12 mouse cellular contexts compared by ENCODE assay signal in the genomic region with DNA sequence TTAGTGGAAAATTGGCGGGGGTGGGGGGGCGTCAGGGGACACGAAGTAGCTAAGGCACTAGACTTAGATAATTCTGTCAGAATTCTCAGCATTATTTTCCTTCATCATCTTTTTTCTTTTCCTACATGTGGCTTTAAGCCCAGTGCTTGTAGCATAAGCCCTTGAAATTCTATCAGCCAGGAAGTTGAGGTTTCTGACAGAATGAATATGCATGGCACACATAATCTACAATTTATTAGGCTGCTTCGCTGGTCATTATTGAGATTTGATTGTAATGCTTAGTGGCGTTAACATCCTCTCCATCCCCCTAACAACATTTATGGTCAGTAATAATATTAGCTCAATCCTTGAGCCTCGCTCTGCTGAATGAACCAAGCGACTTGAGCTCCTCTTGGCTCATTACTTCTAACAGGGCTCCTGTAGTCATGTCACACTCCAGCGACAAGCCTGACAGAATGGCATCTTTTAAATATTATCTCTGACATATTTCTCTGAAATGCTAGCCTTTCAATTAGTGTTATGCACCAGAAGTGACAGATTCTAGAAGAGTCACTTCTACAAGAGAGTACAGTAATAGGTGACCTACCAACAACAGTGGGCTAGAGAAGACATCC.
DNase-seq lines count a peak whose midpoint lies in the region; ATAC-seq and TF ChIP-seq lines count a peak whose summit lies in the region.
"Had no signal": no experiment of that assay in that cellular context is flagged by ENCODE, and none has a peak within 500 bp of the region (broad histone marks: within the 10 kb centered on the region; RNA-seq: fewer than 3 reads in every experiment).

No protein-coding gene starts in this region.

- no peak for ATAC-seq in hindbrain, embryonic 14.5 days (ENCODE audit: low FRiP score)
- ATAC-seq in hindbrain, embryonic 11.5 days (ENCODE audit: low FRiP score): no peak
- ATAC-seq in embryonic facial prominence, embryonic 15.5 days (ENCODE audit: insufficient number of reproducible peaks, low FRiP score, low TSS enrichment, low read depth): no peak
- no peak for ATAC-seq in midbrain, postnatal 0 days (ENCODE audit: low FRiP score)
- no peak for ATAC-seq in neural tube, embryonic 15.5 days (ENCODE audit: low FRiP score)
- ATAC-seq: intestine, embryonic 15.5 days had no signal

- H3K27me3 ChIP-seq in cerebellum, adult 2 months (ENCODE audit: control insufficient read depth, insufficient read depth, low read length): no peaks in the 10 kb centered on the region
- no peaks in the 10 kb centered on the region for H3K27me3 ChIP-seq in hindbrain, embryonic 14.5 days (ENCODE audit: control insufficient read depth, insufficient read depth, low read length)
- no peaks in the 10 kb centered on the region for H3K27me3 ChIP-seq in hindbrain, embryonic 11.5 days (ENCODE audit: control insufficient read depth, insufficient read depth, low read length)
- H3K27me3 ChIP-seq in embryonic facial prominence, embryonic 15.5 days: no peaks in the 10 kb centered on the region
- H3K27me3 ChIP-seq in midbrain, postnatal 0 days (ENCODE audit: insufficient read depth, low read length): no peaks in the 10 kb centered on the region
- H3K27me3 ChIP-seq in neural tube, embryonic 15.5 days (replicated peaks): no peaks in the 10 kb centered on the region
- H3K27me3 ChIP-seq: intestine, embryonic 15.5 days; lung, embryonic 15.5 days; stomach, embryonic 15.5 days had no signal

- peak in 1 of 2 experiments; percentile 20 for DNase-seq in cerebellum, adult 2 months
- DNase-seq in cerebellum, postnatal 4 days (ENCODE audit: low spot score in 2 of 2): no peak
- DNase-seq in hindbrain, embryonic 14.5 days (ENCODE audit: low spot score): no peak
- DNase-seq in hindbrain, embryonic 11.5 days (ENCODE audit: low spot score): no peak
- no peak for DNase-seq in midbrain, postnatal 0 days (ENCODE audit: low spot score)
- DNase-seq in right cerebral cortex, adult 18-20 months: no peak

- no peak for TF ChIP-seq POLR2A in cerebellum, adult 2 months (IDR thresholded peaks at IDR 0.05; ENCODE audit: borderline replicate concordance, insufficient read depth, low read length)

- no peaks in the 10 kb centered on the region for H3K9me3 ChIP-seq in hindbrain, embryonic 14.5 days (ENCODE audit: control insufficient read depth, low read length)
- no peaks in the 10 kb centered on the region for H3K9me3 ChIP-seq in hindbrain, embryonic 11.5 days (ENCODE audit: control insufficient read depth, low read length)
- H3K9me3 ChIP-seq in embryonic facial prominence, embryonic 15.5 days (replicated peaks): no peaks in the 10 kb centered on the region
- no peaks in the 10 kb centered on the region for H3K9me3 ChIP-seq in midbrain, postnatal 0 days (ENCODE audit: low read length)
- no peaks in the 10 kb centered on the region for H3K9me3 ChIP-seq in neural tube, embryonic 15.5 days (replicated peaks)
- H3K9me3 ChIP-seq: intestine, embryonic 15.5 days; lung, embryonic 15.5 days; stomach, embryonic 15.5 days had no signal

- H3K4me1 ChIP-seq in cerebellum, adult 2 months (ENCODE audit: control insufficient read depth, insufficient read depth, low read length): peaks cover 11% of the 10 kb centered on the region; the same call in 1 of the 2 replicates
- H3K4me1 ChIP-seq in hindbrain, embryonic 14.5 days (replicated peaks; ENCODE audit: control insufficient read depth, insufficient read depth, low read length): no peaks in the 10 kb centered on the region
- no peaks in the 10 kb centered on the region for H3K4me1 ChIP-seq in hindbrain, embryonic 11.5 days (replicated peaks; ENCODE audit: control insufficient read depth, insufficient read depth, low read length)
- H3K4me1 ChIP-seq in embryonic facial prominence, embryonic 15.5 days: no peaks in the 10 kb centered on the region
- 0 out of 2 replicates have a peak, but pooled peaks cover 4% of the 10 kb centered on the region for H3K4me1 ChIP-seq in midbrain, postnatal 0 days (ENCODE audit: insufficient read depth, low read length)
- peaks cover 3% of the 10 kb centered on the region; the same call in 1 of the 2 replicates for H3K4me1 ChIP-seq in neural tube, embryonic 15.5 days
- H3K4me1 ChIP-seq: intestine, embryonic 15.5 days; lung, embryonic 15.5 days; stomach, embryonic 15.5 days had no signal

- H3K27ac ChIP-seq in cerebellum, adult 2 months (ENCODE audit: insufficient read depth, low read length): peak overlapping the region; percentile 48; the same call in 1 of the 2 replicates
- H3K27ac ChIP-seq in hindbrain, embryonic 14.5 days: peak overlapping the region; percentile 55
- H3K27ac ChIP-seq in hindbrain, embryonic 11.5 days (ENCODE audit: low read depth, low read length): no peak overlapping the region
- H3K27ac ChIP-seq in embryonic facial prominence, embryonic 15.5 days (replicated peaks): peak overlapping the region; percentile 51
- peak overlapping the region; percentile 44 for H3K27ac ChIP-seq in midbrain, postnatal 0 days (ENCODE audit: low read depth, low read length)
- no peak overlapping the region for H3K27ac ChIP-seq in neural tube, embryonic 15.5 days (replicated peaks)
- H3K27ac ChIP-seq: intestine, embryonic 15.5 days; kidney, postnatal 0 days; lung, embryonic 15.5 days; stomach, embryonic 15.5 days had no signal

- H3K9ac ChIP-seq in hindbrain, embryonic 14.5 days: no peak overlapping the region
- H3K9ac ChIP-seq in hindbrain, embryonic 11.5 days (ENCODE audit: low read depth, low read length): no peak overlapping the region
- no peak overlapping the region for H3K9ac ChIP-seq in embryonic facial prominence, embryonic 15.5 days
- no peak overlapping the region for H3K9ac ChIP-seq in midbrain, postnatal 0 days (replicated peaks; ENCODE audit: low read length, poor library complexity, severe bottlenecking)
- no peak overlapping the region for H3K9ac ChIP-seq in neural tube, embryonic 15.5 days (replicated peaks)
- H3K9ac ChIP-seq: intestine, embryonic 15.5 days; lung, embryonic 15.5 days; stomach, embryonic 15.5 days had no signal

- H3K4me3 ChIP-seq in cerebellum, adult 2 months (replicated peaks; ENCODE audit: insufficient read depth, low read depth, low read length): peak overlapping the region; percentile 17
- H3K4me3 ChIP-seq in hindbrain, embryonic 14.5 days (replicated peaks; ENCODE audit: low read length): no peak overlapping the region
- no peak overlapping the region for H3K4me3 ChIP-seq in hindbrain, embryonic 11.5 days (ENCODE audit: low read depth, low read length)
- H3K4me3 ChIP-seq in embryonic facial prominence, embryonic 15.5 days (replicated peaks): no peak overlapping the region
- H3K4me3 ChIP-seq in midbrain, postnatal 0 days (ENCODE audit: low read depth, low read length): no peak overlapping the region
- no peak overlapping the region for H3K4me3 ChIP-seq in neural tube, embryonic 15.5 days (replicated peaks)
- H3K4me3 ChIP-seq: intestine, embryonic 15.5 days; lung, embryonic 15.5 days; stomach, embryonic 15.5 days had no signal

- TF ChIP-seq CTCF in cerebellum, adult 2 months (IDR thresholded peaks at IDR 0.05; ENCODE audit: borderline replicate concordance, insufficient read depth, low read depth, low read length): no peak
- TF ChIP-seq CTCF in midbrain, postnatal 0 days (IDR thresholded peaks at IDR 0.05): no peak

- 34% methylated on average over 8 of the region's 8 CpGs for WGBS in cerebellum, adult 2 months
- WGBS in hindbrain, embryonic 14.5 days: 82% methylated on average over 8 of the region's 8 CpGs
- WGBS in hindbrain, embryonic 11.5 days: 90% methylated on average over 8 of the region's 8 CpGs
- 62% methylated on average over 8 of the region's 8 CpGs for WGBS in embryonic facial prominence, embryonic 15.5 days
- WGBS in midbrain, postnatal 0 days: 69% methylated on average over 8 of the region's 8 CpGs
- WGBS in neural tube, embryonic 15.5 days: 82% methylated on average over 8 of the region's 8 CpGs

- H3K36me3 ChIP-seq in hindbrain, embryonic 14.5 days (replicated peaks; ENCODE audit: control insufficient read depth, insufficient read depth): no peaks in the 10 kb centered on the region
- no peaks in the 10 kb centered on the region for H3K36me3 ChIP-seq in hindbrain, embryonic 11.5 days (ENCODE audit: control insufficient read depth, insufficient read depth, low read length)
- H3K36me3 ChIP-seq in embryonic facial prominence, embryonic 15.5 days: no peaks in the 10 kb centered on the region
- no peaks in the 10 kb centered on the region for H3K36me3 ChIP-seq in midbrain, postnatal 0 days (ENCODE audit: insufficient read depth, low read length)
- no peaks in the 10 kb centered on the region for H3K36me3 ChIP-seq in neural tube, embryonic 15.5 days
- H3K36me3 ChIP-seq: intestine, embryonic 15.5 days; lung, embryonic 15.5 days; stomach, embryonic 15.5 days had no signal

- H3K4me2 ChIP-seq in hindbrain, embryonic 14.5 days (replicated peaks): no peak overlapping the region
- no peak overlapping the region for H3K4me2 ChIP-seq in hindbrain, embryonic 11.5 days (replicated peaks; ENCODE audit: low read depth, low read length)
- peak overlapping the region; percentile 30; the same call in 1 of the 2 replicates for H3K4me2 ChIP-seq in embryonic facial prominence, embryonic 15.5 days (replicated peaks)
- no peak overlapping the region for H3K4me2 ChIP-seq in midbrain, postnatal 0 days (ENCODE audit: low read depth, low read length, poor library complexity, severe bottlenecking)
- no peak overlapping the region for H3K4me2 ChIP-seq in neural tube, embryonic 15.5 days
- H3K4me2 ChIP-seq: intestine, embryonic 15.5 days; lung, embryonic 15.5 days; stomach, embryonic 15.5 days had no signal

Comparison
In these comparisons a context has a peak if more than half of its experiments do, and no peak if none do; other contexts are left out.
1. H3K27ac ChIP-seq: peak in cerebellum, adult 2 months (single experiment), hindbrain, embryonic 14.5 days (single experiment), embryonic facial prominence, embryonic 15.5 days (single experiment) and midbrain, postnatal 0 days (single experiment); none in hindbrain, embryonic 11.5 days (single experiment) and neural tube, embryonic 15.5 days (single experiment).